Mouse (Mus musculus) c-Kit-negative CD71-positive TER-119-positive erythroid progenitor cells, embryonic 14.5 days (primary cell): ENCODE results near the gene Grasp.

Experiments used
- DNase-seq: peaks from one replicate; pipeline ENCODE4 v3.0.0-alpha.2; 2013; ENCODE audit warnings: low read depth, low spot score

Grasp gene

GRCm38 (mm10) chr15:101224006-101224906, at the start of gene Grasp:
Grasp (plus strand) TSS chr15:101224188.
- no peak for DNase-seq

- no peak for DNase-seq
These were observed 49.5 kb upstream of the Grasp start for GRCm38 (mm10) chr15:101174294-101175130.

GRCm38 (mm10) chr15:101175131-101175460, 48.9 kb upstream of the Grasp start:
- DNase-seq, result no peak

- no peak for DNase-seq
These were observed 48.2 kb upstream of the Grasp start for GRCm38 (mm10) chr15:101175613-101176283.

GRCm38 (mm10) chr15:101176284-101176680, 47.7 kb upstream of the Grasp start:
- no peak for DNase-seq

- no peak for DNase-seq
These were observed 46.9 kb upstream of the Grasp start for GRCm38 (mm10) chr15:101176795-101177691.

GRCm38 (mm10) chr15:101180363-101181105, 43.5 kb upstream of the Grasp start:
- no peak for DNase-seq

- no peak for DNase-seq
These were observed 42.9 kb upstream of the Grasp start for GRCm38 (mm10) chr15:101181106-101181466.

GRCm38 (mm10) chr15:101181500-101181899, 42.5 kb upstream of the Grasp start:
- DNase-seq, result no peak

GRCm38 (mm10) chr15:101182676-101183075, 41.3 kb upstream of the Grasp start:
- no peak for DNase-seq

- DNase-seq, result no peak
These were observed 39.7 kb upstream of the Grasp start for GRCm38 (mm10) chr15:101184300-101184699.

- no peak for DNase-seq
These were observed 38.4 kb upstream of the Grasp start for GRCm38 (mm10) chr15:101185549-101185948.

- no peak for DNase-seq
These were observed 36.1 kb upstream of the Grasp start for GRCm38 (mm10) chr15:101187907-101188306.

- no peak for DNase-seq
These were observed 33.8 kb upstream of the Grasp start for GRCm38 (mm10) chr15:101189981-101190761.

GRCm38 (mm10) chr15:101190762-101191150, 33.2 kb upstream of the Grasp start:
- no peak for DNase-seq

GRCm38 (mm10) chr15:101191459-101192259, 32.3 kb upstream of the Grasp start:
- DNase-seq, result no peak

- no peak for DNase-seq
These were observed 31.7 kb upstream of the Grasp start for GRCm38 (mm10) chr15:101192260-101192640.

- DNase-seq, result no peak
These were observed 31.3 kb upstream of the Grasp start for GRCm38 (mm10) chr15:101192651-101193050.

GRCm38 (mm10) chr15:101193971-101194370, 30.0 kb upstream of the Grasp start:
- no peak for DNase-seq
